Comparison of ENCODE assay signal across 25 mouse cellular contexts in the genomic region with DNA sequence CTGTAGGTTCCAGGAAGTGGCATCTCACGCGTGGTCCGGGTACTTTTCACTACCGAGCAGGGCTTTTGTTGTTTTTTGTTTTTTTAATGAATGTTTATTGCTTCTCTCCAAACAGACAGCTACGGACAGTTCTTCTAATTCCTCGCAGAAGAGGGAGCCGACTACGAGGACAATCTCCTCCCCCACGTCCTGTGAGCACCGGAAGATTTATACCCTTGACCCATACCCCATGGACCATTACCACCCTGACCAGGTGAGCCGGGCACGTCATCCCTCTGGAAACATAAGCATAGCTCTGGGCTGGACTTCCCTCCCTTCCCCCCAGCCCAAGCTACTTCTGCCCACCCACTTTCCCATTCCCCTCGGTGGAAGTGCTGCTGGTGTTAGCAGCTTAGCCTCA.
A peak's percentile ranks its signal among the peaks of the same experiment; 100 is the strongest.
DNase-seq lines count a peak whose midpoint lies in the region; ATAC-seq and TF ChIP-seq lines count a peak whose summit lies in the region.
"Had no signal": no experiment of that assay in that cellular context is flagged by ENCODE, and none has a peak within 500 bp of the region (broad histone marks: within the 10 kb centered on the region; RNA-seq: fewer than 3 reads in every experiment).

No protein-coding gene starts in this region.

- no peak overlapping the region for H3K4me3 ChIP-seq in liver, embryonic 12.5 days
- H3K4me3 ChIP-seq in liver, postnatal 0 days (ENCODE audit: low read depth, low read length) = no peak overlapping the region
- H3K4me3 ChIP-seq in ES-E14 (ENCODE audit: insufficient read depth in 1 of 2, low read depth in 1 of 2, low read length in 2 of 2, poor library complexity in 1 of 2, severe bottlenecking in 1 of 2) = no peak overlapping the region
- H3K4me3 ChIP-seq: embryonic facial prominence, embryonic 13.5 days; embryonic facial prominence, embryonic 15.5 days; erythroblast, embryonic 14.5 days; forebrain, embryonic 10.5 days; forebrain, embryonic 12.5 days had no signal

- peaks cover 78% of the 10 kb centered on the region for H3K36me3 ChIP-seq in liver, embryonic 12.5 days
- peaks cover 28% of the 10 kb centered on the region for H3K36me3 ChIP-seq in liver, postnatal 0 days (replicated peaks; ENCODE audit: insufficient read depth, low read length)
- peaks cover 65% of the 10 kb centered on the region for H3K36me3 ChIP-seq in ES-E14 (ENCODE audit: control insufficient read depth, insufficient read depth, low read length, poor library complexity, severe bottlenecking)

- WGBS in liver, embryonic 12.5 days (ENCODE audit: insufficient replicate concordance) = 87% methylated on average over 13 of the region's 13 CpGs
- WGBS in liver, postnatal 0 days (ENCODE audit: insufficient replicate concordance) = 92% methylated on average over 13 of the region's 13 CpGs

- no peak for TF ChIP-seq EP300 in liver, postnatal 0 days (IDR thresholded peaks at IDR 0.05; ENCODE audit: low read depth)

- H3K27me3 ChIP-seq in liver, embryonic 12.5 days (replicated peaks) = no peaks in the 10 kb centered on the region
- H3K27me3 ChIP-seq in liver, postnatal 0 days (ENCODE audit: insufficient read depth, low read length) = no peaks in the 10 kb centered on the region
- H3K27me3 ChIP-seq: CH12.LX; embryonic facial prominence, embryonic 13.5 days; embryonic facial prominence, embryonic 15.5 days; forebrain, embryonic 12.5 days had no signal

- H3K9ac ChIP-seq in liver, embryonic 12.5 days = no peak overlapping the region
- no peak overlapping the region for H3K9ac ChIP-seq in liver, postnatal 0 days (replicated peaks)
- no peak overlapping the region for H3K9ac ChIP-seq in ES-E14 (ENCODE audit: insufficient read depth, low read depth, low read length, poor library complexity, severe bottlenecking)
- H3K9ac ChIP-seq: embryonic facial prominence, embryonic 13.5 days; embryonic facial prominence, embryonic 15.5 days; forebrain, embryonic 12.5 days had no signal

- TF ChIP-seq CTCF in liver, postnatal 0 days (IDR thresholded peaks at IDR 0.05; ENCODE audit: low read depth) = no peak

- H3K9me3 ChIP-seq in liver, embryonic 12.5 days (replicated peaks) = peaks cover 25% of the 10 kb centered on the region
- peaks cover 12% of the 10 kb centered on the region for H3K9me3 ChIP-seq in liver, postnatal 0 days (ENCODE audit: low read length)
- H3K9me3 ChIP-seq in ES-E14 (ENCODE audit: control insufficient read depth, insufficient read depth, low read depth, low read length) = peaks cover 32% of the 10 kb centered on the region

- no peak overlapping the region for H3K4me2 ChIP-seq in liver, embryonic 12.5 days
- no peak overlapping the region for H3K4me2 ChIP-seq in liver, postnatal 0 days (ENCODE audit: low read depth, low read length)
- H3K4me2 ChIP-seq: embryonic facial prominence, embryonic 13.5 days; embryonic facial prominence, embryonic 15.5 days; forebrain, embryonic 12.5 days had no signal

- ATAC-seq in liver, embryonic 12.5 days = no peak
- no peak for ATAC-seq in liver, postnatal 0 days
- ATAC-seq: CD4-positive, CD25-positive, alpha-beta regulatory T cell, adult 4 months; forebrain, embryonic 14.5 days; forebrain, embryonic 16.5 days had no signal

- H3K4me1 ChIP-seq in liver, embryonic 12.5 days = peaks cover 21% of the 10 kb centered on the region
- H3K4me1 ChIP-seq in liver, postnatal 0 days (ENCODE audit: insufficient read depth) = no peaks in the 10 kb centered on the region
- no peaks in the 10 kb centered on the region for H3K4me1 ChIP-seq in ES-E14 (ENCODE audit: control insufficient read depth in 2 of 2, insufficient read depth in 2 of 2, low read length in 2 of 2, poor library complexity in 1 of 2)
- H3K4me1 ChIP-seq: embryonic facial prominence, embryonic 13.5 days; embryonic facial prominence, embryonic 15.5 days; forebrain, embryonic 10.5 days; forebrain, embryonic 12.5 days had no signal

- DNase-seq in heart, adult 11 months = peak; percentile 68
- no peak for DNase-seq in heart, adult 18-20 months
- no peak for DNase-seq in liver, postnatal 0 days
- no peak for DNase-seq in ES-E14 (ENCODE audit: low read depth, low spot score)
- DNase-seq: adrenal gland, adult 2 months; adrenal gland, postnatal 10 days; adrenal gland, postnatal 25 days; B cell, adult 2 months; cerebellum, adult 11 months; cerebellum, adult 18-20 months; cerebellum, adult 8-10 months; cerebellum, adult 9-11 months; cerebellum, postnatal 14 days; cerebellum, postnatal 36 days; embryo, embryonic 11 days had no signal

- in situ Hi-C loops in ES-E14 (cut with MboI; ENCODE audit: low sequenced_read_pairs in 2 of 2, unreplicated experiment in 2 of 2) = no loop called here

- 0 out of 2 replicates have a peak overlapping the region, but pooled peaks have one; percentile 32 for H3K27ac ChIP-seq in liver, embryonic 12.5 days
- H3K27ac ChIP-seq in liver, postnatal 0 days (ENCODE audit: low read depth) = no peak overlapping the region
- 0 out of 2 replicates have a peak overlapping the region, but pooled peaks have one; percentile 12 for H3K27ac ChIP-seq in ES-E14 (ENCODE audit: insufficient read depth, low read depth, low read length, poor library complexity, severe bottlenecking)
- H3K27ac ChIP-seq: embryonic facial prominence, embryonic 13.5 days; embryonic facial prominence, embryonic 15.5 days; forebrain, embryonic 10.5 days; forebrain, embryonic 12.5 days had no signal

TF ChIP-seq in ES-E14, 5 proteins besides CTCF, POLR2A, EP300 and RAD21:
- no peak for TF ChIP-seq MAFK (IDR thresholded peaks at IDR 0.05; ENCODE audit: insufficient read depth, low read depth, low read length)
- no peak for TF ChIP-seq HCFC1 (IDR thresholded peaks at IDR 0.05; ENCODE audit: borderline replicate concordance, insufficient read depth, low read length)
- no peak for TF ChIP-seq ZC3H11A (IDR thresholded peaks at IDR 0.05; ENCODE audit: borderline replicate concordance, low read depth, low read length)
- no peak for TF ChIP-seq CHD2 (IDR thresholded peaks at IDR 0.05; ENCODE audit: low read depth, low read length)
- no peak for TF ChIP-seq ZNF384 (IDR thresholded peaks at IDR 0.05; ENCODE audit: low read depth, low read length)
